Mouse (Mus musculus) liver, embryonic 14.5 days (tissue): Measurements from ENCODE around the gene Gse1.

Experiments
- CTCF ChIP-seq: IDR thresholded peaks from 2 replicates; pipeline ENCODE4 v1.5.1; 2016; ENCODE audit warnings: antibody characterized with exemption, low read depth, control low read depth
- EP300 ChIP-seq: IDR thresholded peaks from 2 replicates; pipeline ENCODE4 v1.6.1; 2016; ENCODE audit warnings: antibody characterized with exemption, low read depth

DNA sequence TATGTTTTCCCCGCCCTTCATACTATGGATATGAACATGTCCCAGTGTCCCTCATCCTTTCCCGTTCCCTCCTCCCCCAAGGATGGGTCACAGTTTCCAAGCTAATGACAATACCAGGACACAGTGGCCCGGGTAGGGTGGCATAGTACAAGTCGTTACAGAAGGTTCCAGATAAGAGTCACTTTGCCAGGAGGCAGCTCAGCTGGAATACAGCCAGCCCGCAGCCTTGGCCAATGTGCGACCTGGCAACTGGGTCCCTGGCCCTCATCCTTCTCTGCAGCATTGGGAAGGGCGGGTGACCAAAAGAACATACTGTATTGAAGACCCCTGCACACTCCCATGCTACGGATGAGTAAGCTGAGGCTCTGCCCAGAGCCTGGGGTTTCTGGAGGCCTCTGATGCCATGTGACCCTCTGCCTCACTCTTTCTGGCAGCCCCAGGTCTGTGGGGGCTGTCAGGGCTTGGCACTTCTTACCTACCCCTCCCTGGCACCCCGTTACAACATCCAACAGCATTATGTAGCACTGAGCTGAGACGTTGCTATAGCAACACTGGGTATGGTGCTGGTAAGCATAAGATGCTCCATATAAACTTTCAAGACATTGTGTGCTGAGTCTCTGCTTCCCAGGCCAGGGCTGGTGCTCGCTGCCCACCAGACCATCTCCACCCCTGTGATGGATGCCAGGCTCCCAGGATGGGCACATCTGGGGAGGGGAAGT lies 100.9 kb downstream of the Gse1 start:
- TF ChIP-seq CTCF (no peak), EP300 (no peak)
